Mouse (Mus musculus) CD8-positive naive resting alpha-beta T cell, adult 2 months (primary cell): Measurements from ENCODE around the gene Ddx47.

Experiments used
- DNase-seq, 2 experiments: peaks; one replicate each; pipeline ENCODE4 v3.0.0; 2022; ENCODE audit warnings: low read depth in 2 of 2, low spot score in 2 of 2

The Ddx47 gene

DNA sequence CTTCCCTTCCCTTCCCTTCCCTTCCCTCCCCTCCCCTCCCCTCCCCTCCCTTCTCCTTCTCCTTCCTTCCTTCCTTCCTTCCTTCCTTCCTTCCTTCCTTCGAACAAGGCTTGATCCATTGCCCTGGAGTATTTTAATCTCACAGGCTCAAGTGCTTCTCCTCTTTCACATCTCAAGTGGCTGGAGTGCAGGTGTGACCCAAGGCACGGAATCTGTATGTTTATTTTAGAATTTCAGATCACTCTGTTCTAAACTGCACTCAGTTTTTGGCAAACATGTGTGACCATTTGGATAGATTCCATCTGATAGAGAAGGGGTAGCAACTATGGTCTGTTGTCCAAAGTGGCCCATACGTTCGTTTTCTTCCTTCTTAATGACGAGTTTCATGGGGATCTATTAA is 56.8 kb downstream of the Ddx47 start:
- DNase-seq: no peak

DNA sequence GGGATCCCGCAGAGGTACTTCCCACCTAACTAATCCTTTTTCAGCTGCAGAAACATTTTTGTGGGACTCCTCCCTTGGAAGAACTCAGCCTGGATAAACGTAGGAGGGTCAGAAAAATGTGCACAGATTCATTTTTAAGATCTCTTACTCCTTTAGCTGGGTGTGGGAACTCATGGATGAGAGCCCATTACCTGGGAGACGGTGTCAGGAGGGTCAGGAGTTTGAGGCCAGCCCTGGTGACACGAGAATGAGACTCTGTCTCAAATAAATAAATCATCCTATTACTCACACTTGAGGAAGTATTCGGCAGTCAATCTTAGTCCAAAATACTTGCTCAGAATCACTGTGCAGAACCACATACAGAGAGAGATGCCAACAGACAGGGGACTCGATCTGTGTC is 58.4 kb downstream of the Ddx47 start:
- no peak for DNase-seq

DNA sequence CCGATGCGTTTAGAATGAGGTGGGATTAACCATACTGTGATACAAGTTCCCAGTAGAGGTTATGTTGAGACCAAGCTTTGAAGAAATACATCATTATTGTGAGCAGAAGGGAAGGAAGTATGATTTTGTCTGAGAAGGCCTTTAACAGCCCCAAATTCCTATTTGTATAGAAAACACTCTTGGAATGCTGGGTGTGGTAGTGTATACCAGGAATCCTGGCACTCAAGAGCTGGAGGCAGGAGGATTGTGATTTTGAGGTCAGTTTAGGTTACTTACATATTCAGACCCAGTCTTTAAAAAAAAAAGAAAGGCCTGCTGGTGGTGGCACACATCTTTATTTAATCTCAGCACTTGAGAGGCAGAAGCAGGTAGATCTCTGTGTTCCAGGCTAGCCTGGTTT is 58.9 kb downstream of the Ddx47 start:
- DNase-seq: no peak
